Mouse (Mus musculus) kidney, postnatal 0 days (tissue): ENCODE results near the gene Hmgb1. TPM values are rescaled to one million over a fixed set of nuclear protein-coding genes. Genes with fewer than 3 reads are reported as not detected.
A peak's percentile ranks its signal among the peaks of the same experiment; 100 is the strongest.

ENCODE experiments used
- ATAC-seq: fragments of 200-750 bp; cut with Nextera tagmentation; replicated peaks from 2 replicates; pipeline ENCODE4 v1.8.0; 2017; ENCODE audit warnings: low read depth, moderate number of reproducible peaks, moderate TSS enrichment, moderate library complexity; ENCODE audit not compliant: low FRiP score
- DNase-seq: peaks from one replicate; pipeline ENCODE4 v3.0.0-alpha.2; 2016; ENCODE audit warnings: low spot score
- H3K27ac ChIP-seq: fragments of 300-500 bp; sonication (generic); 2 replicates; pipeline ENCODE4 v1.5.1; 2014; ENCODE audit warnings: mild to moderate bottlenecking
- H3K27me3 ChIP-seq: fragments of 300-500 bp; sonication (generic); 2 replicates; pipeline ENCODE4 v1.6.1; 2014; ENCODE audit warnings: low read length, mixed read lengths; ENCODE audit not compliant: insufficient read depth
- H3K36me3 ChIP-seq: fragments of 300-500 bp; sonication (generic); 2 replicates; pipeline ENCODE4 v1.6.1; 2014; ENCODE audit warnings: low read length, mixed read lengths; ENCODE audit not compliant: insufficient read depth
- H3K4me1 ChIP-seq: fragments of 300-500 bp; sonication (generic); replicated peaks from 2 replicates; pipeline ENCODE4 v1.6.1; 2014; ENCODE audit warnings: antibody characterized with exemption, low read length, mixed read lengths; ENCODE audit not compliant: insufficient read depth
- H3K4me2 ChIP-seq: fragments of 300-500 bp; sonication (generic); 2 replicates; pipeline ENCODE4 v1.6.1; 2014; ENCODE audit warnings: mild to moderate bottlenecking, low read length, moderate library complexity, mixed read lengths
- H3K4me3 ChIP-seq: fragments of 300-500 bp; sonication (generic); replicated peaks from 2 replicates; pipeline ENCODE4 v1.5.1; 2014; ENCODE audit warnings: low read depth, low read length
- H3K9ac ChIP-seq: fragments of 300-500 bp; sonication (generic); 2 replicates; pipeline ENCODE4 v1.6.1; 2014; ENCODE audit warnings: low read depth, low read length
- H3K9me3 ChIP-seq: fragments of 300-500 bp; sonication (generic); replicated peaks from 2 replicates; pipeline ENCODE4 v1.6.1; 2016; ENCODE audit warnings: low read length, inconsistent platforms, mixed read lengths
- CTCF ChIP-seq: IDR thresholded peaks from 2 replicates; pipeline ENCODE4 v1.5.1; 2016; ENCODE audit warnings: antibody characterized with exemption, low read depth, mild to moderate bottlenecking, moderate library complexity
- WGBS: fragments of 180-500 bp; shearing (Covaris S2); extraction: QIAGEN DNeasy Blood & Tissue Kit; methylation state at CpG from one replicate; pipeline ENCODE4 v1.1.7; 2014; 5-methylcytosine and 5-hydroxymethylcytosine counted together
- polyA plus RNA-seq: library from polyadenylated mRNA; unstranded; fragments of >200 nt; fragmentation: Nextera tagmentation; extraction: Ambion mirVana; gene quantifications from 2 replicates; pipeline ENCODE4 v1.2.1, GENCODE M21; 2015

Gene Hmgb1
- polyA plus RNA-seq, 1 experiment from 2014 or later = 1,196 TPM

DNA sequence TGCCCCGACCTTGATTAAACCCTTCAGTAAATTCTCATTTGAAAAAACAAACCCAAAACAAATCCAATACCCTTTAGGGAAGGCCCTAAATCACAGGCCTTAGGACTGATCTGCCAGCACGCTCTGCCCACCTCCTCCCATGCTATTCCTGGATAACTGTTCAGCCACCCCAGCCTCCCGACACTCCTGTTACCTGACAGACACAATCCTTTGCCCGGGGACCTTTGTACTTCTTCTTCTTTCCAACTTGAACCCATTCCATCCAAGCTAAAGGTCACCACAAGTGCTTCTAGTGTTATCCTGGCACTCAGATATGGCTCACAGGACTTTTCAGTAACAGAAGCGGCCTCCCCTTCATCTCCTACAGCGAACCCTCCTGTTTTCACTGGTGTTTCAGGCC lies 25.3 kb downstream of the Hmgb1 start:
- DNase-seq = no peak
- Histone ChIP-seq H3K27ac (no peak overlapping the region), H3K4me2 (no peak overlapping the region), H3K9ac (no peak overlapping the region), H3K4me3 (no peak overlapping the region), H3K27me3 (no peaks in the 10 kb centered on the region), H3K4me1 (no peaks in the 10 kb centered on the region), H3K9me3 (no peaks in the 10 kb centered on the region), H3K36me3 (no peaks in the 10 kb centered on the region)
- 83% methylated on average over 6 of the region's 6 CpGs for WGBS
- ATAC-seq = no peak
- no peak for TF ChIP-seq CTCF

DNA sequence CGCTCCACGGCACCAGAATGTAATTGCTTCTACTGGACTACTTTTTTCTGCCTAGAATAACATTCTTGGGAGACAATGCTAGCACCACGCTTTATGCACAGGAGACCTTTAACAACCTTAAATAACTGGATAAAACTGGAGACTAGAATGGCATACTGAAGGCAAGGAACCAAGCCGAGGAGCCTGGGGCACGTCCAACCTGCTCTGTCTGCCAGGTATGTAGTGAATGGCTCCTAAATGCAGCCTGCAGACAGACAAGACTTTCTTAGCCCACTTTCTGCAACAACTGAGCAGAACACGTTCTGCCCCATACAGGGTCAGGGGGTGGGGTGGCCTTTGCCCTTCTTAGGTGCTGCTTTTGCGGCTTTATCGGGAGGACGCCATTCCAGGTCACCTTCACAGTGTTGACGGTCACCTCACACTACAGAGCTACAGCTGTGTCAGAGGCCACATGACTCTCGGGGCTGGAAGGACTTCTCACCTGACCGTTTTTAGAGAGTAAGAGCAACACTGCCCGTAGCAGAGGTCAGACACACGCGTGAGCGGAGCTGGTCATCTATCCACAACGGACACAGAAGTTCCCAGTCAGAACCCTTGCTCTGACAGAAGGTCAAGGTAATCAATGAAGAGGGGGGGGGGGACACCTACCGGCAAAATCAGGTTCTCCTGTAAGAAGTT lies 27.3 kb downstream of the Hmgb1 start:
- Histone ChIP-seq H3K4me3 (no peak overlapping the region), H3K4me1 (peaks cover 6% of the 10 kb centered on the region; the same call in 1 of the 2 replicates), H3K9me3 (no peaks in the 10 kb centered on the region), H3K9ac (no peak overlapping the region), H3K27ac (no peak overlapping the region), H3K4me2 (no peak overlapping the region), H3K36me3 (no peaks in the 10 kb centered on the region), H3K27me3 (no peaks in the 10 kb centered on the region)
- no peak for TF ChIP-seq CTCF
- 59% methylated on average over 18 of the region's 18 CpGs for WGBS
- DNase-seq (no peak), ATAC-seq (0 out of 2 replicates have a peak, but pooled peaks have one; percentile 34)

DNA sequence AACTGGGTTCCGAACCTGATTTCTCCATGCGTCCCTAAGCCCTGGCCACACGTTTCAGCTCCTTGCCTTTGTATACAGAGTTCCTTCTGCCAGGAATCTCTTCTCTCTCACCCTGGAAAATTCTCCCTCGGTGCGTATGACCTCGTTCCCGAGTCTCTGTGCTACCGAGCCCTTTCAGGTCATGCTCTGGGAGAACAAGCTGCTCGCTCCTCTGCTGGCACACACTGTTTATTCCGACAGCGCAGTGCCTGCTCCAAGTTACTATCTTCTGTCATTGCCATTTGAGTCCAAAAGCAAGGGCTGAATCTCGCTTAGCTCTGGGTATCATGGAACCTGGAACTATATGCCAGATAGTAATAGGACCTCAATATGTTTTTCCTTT lies 31.5 kb downstream of the Hmgb1 start:
- TF ChIP-seq CTCF = no peak
- Histone ChIP-seq H3K9ac (no peak overlapping the region), H3K4me2 (peak overlapping the region; percentile 23), H3K27me3 (no peaks in the 10 kb centered on the region), H3K27ac (peak overlapping the region; percentile 72; the same call in 1 of the 2 replicates), H3K4me3 (no peak overlapping the region), H3K9me3 (no peaks in the 10 kb centered on the region), H3K4me1 (peaks cover 7% of the 10 kb centered on the region; the same call in 1 of the 2 replicates), H3K36me3 (no peaks in the 10 kb centered on the region)
- 26% methylated on average over 12 of the region's 12 CpGs for WGBS
- DNase-seq (no peak), ATAC-seq (no peak)

DNA sequence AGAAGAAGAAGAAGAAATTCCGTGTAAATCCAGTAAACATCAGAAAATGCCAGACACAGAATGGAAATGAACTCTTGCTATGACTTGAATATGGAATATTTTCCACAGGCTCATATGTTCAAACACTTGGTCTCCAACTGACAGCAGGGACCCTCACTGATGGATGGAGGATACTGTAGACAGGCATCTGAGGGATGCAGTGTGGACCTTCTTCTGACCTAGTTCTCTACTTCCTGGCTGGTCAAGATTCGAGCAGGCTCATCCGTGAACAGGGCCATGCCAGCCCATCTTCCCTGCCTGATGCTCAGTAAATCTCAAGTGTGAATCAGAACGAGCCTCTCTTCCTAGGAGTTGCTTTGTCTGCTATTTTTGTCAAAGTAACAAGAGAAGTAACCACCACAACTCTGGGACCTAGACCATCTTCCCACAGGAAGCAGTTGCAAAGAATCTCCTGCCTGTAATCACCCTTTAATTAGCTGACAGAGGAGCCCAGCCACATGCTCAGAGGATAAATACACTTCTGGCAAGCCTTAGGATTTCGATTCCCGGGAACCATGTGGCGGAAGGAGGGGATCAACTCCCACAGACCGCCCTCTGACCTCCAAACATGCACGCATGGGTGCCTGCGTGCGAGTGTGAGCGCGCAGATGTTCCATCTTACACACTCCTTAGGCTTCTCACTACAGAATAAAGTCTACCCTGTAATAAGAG lies 32.1 kb downstream of the Hmgb1 start:
- Histone ChIP-seq H3K4me3 (no peak overlapping the region), H3K4me2 (peak overlapping the region; percentile 23), H3K9ac (0 out of 2 replicates have a peak overlapping the region, but pooled peaks have one; percentile 23), H3K9me3 (no peaks in the 10 kb centered on the region), H3K27me3 (no peaks in the 10 kb centered on the region), H3K27ac (peak overlapping the region; percentile 72), H3K4me1 (peaks cover 7% of the 10 kb centered on the region; the same call in 1 of the 2 replicates), H3K36me3 (no peaks in the 10 kb centered on the region)
- ATAC-seq (peak; percentile 79), DNase-seq (peak; percentile 89)
- WGBS = 22% methylated on average over 13 of the region's 13 CpGs
- TF ChIP-seq CTCF = no peak

DNA sequence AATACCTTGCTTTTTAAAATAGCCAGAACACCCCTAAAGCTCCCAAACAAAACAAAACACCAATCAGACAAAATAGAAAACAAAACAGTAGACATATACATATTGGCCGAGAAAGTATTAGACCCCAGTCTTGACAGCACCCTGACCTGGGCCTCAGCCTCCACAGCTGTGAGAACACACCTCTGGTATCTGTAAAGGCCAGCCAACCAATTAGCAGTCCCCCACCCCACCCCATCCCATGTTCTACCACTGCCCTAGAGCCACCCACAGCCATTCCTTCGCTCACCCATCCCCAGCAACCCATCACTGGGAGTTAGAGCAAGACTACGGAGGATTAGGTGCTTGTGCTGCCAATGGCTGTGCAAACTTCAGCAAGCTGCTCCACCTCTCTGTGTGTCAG lies 33.4 kb downstream of the Hmgb1 start:
- ATAC-seq (no peak), DNase-seq (no peak)
- Histone ChIP-seq H3K27me3 (no peaks in the 10 kb centered on the region), H3K4me2 (no peak overlapping the region), H3K9me3 (no peaks in the 10 kb centered on the region), H3K4me3 (no peak overlapping the region), H3K4me1 (peaks cover 7% of the 10 kb centered on the region; the same call in 1 of the 2 replicates), H3K36me3 (no peaks in the 10 kb centered on the region), H3K27ac (no peak overlapping the region), H3K9ac (no peak overlapping the region)
- TF ChIP-seq CTCF = no peak
- WGBS = 91% methylated on average over 3 of the region's 3 CpGs

DNA sequence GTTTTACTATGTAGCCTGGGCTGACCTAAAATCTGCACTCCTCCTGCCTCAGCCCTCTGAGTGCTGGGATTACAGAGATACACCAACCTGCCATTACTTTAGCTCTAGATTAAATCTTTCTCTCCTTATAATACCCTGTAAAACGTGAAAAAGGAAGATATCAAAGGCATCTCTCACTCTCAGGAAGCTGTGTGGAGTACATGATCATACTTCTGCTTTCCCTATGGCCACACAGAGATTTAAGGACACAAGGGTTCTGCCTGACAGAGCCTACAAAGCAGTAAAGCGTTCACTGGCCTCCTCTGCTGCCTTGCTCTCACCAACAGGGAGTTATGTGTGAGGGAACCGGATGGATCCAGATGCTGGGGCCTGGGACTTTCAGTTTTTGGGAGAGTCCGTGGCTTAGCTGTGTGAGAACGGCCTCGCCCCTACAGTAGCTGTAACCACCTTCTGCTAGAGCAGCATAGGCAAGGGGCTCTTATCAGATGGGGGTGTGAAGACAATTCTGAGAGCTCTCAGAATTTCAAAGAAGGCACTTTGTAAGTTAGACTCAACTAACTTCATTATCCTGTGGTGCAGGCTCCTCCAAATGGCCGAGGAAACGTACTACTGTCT lies 36.8 kb downstream of the Hmgb1 start:
- ATAC-seq = no peak
- no peak for DNase-seq
- H3K9me3 ChIP-seq = no peaks in the 10 kb centered on the region
- no peak for TF ChIP-seq CTCF
- H3K4me1 ChIP-seq = peaks cover 5% of the 10 kb centered on the region; the same call in 1 of the 2 replicates
- no peak overlapping the region for H3K4me3 ChIP-seq
- H3K27ac ChIP-seq = no peak overlapping the region
- 74% methylated on average over 8 of the region's 8 CpGs for WGBS
- H3K27me3 ChIP-seq = no peaks in the 10 kb centered on the region
- H3K36me3 ChIP-seq = no peaks in the 10 kb centered on the region
- no peak overlapping the region for H3K9ac ChIP-seq
- no peak overlapping the region for H3K4me2 ChIP-seq
